Mouse (Mus musculus): ENCODE data around the gene Mthfd1. TPM values are rescaled to one million over a fixed set of nuclear protein-coding genes. Genes with fewer than 3 reads are reported as not detected.

The Mthfd1 gene
- total and polyA plus RNA-seq, 3 experiments: 110 to 133 (median 112) TPM

- TF ChIP-seq MAX (IDR thresholded peaks at IDR 0.05; ENCODE audit: low read length): no peak
- no peak for TF ChIP-seq MAZ (IDR thresholded peaks at IDR 0.05; ENCODE audit: low read depth, low read length)
- TF ChIP-seq ZMIZ1 (IDR thresholded peaks at IDR 0.05; ENCODE audit: low read depth, low read length): no peak
- TF ChIP-seq POLR2A (IDR thresholded peaks at IDR 0.05; ENCODE audit: low read depth, low read length): peak; percentile 59; the same call in 1 of the 2 replicates
- no peak for TF ChIP-seq MXI1 (IDR thresholded peaks at IDR 0.05; ENCODE audit: low read depth, low read length)
Observed at GRCm38 (mm10) chr12:76307964-76308363, 52.9 kb downstream of the Mthfd1 start (continued).

GRCm38 (mm10) chr12:76308436-76308835 is 53.3 kb downstream of the Mthfd1 start:
- peak; percentile 20 for DNase-seq (ENCODE audit: extremely low read depth)
- H3K9ac ChIP-seq (ENCODE audit: insufficient read depth, low read depth): peak overlapping the region; percentile 10; the same call in 1 of the 2 replicates
- no peaks in the 10 kb centered on the region for H3K9me3 ChIP-seq (replicated peaks; ENCODE audit: low read length)
- in situ Hi-C loops (cut with MboI; ENCODE audit: low pct_ligation_motif_present, low pct_unique_long_range_greater_than_20kb, low sequenced_read_pairs) (no loop called here), dilution Hi-C loops (cut with MboI; ENCODE audit: extremely low pct_ligation_motif_present, extremely low pct_unique_long_range_greater_than_20kb, low sequenced_read_pairs) (no loop called here)
- no peaks in the 10 kb centered on the region for H3K79me2 ChIP-seq (replicated peaks; ENCODE audit: control insufficient read depth, extremely low read depth, insufficient read depth, poor library complexity, severe bottlenecking)
- no peak overlapping the region for H3K4me3 ChIP-seq (replicated peaks in 1 of 3; ENCODE audit: low read depth in 2 of 3, low read length in 2 of 3, poor library complexity in 1 of 3)
- H3K4me1 ChIP-seq (ENCODE audit: control insufficient read depth in 1 of 2, insufficient read depth in 2 of 2): peaks cover 19 to 48% of the 10 kb centered on the region in 2 experiments
- H3K4me2 ChIP-seq (ENCODE audit: insufficient read depth, low read depth, poor library complexity, severe bottlenecking): no peak overlapping the region
- H3K27me3 ChIP-seq (replicated peaks): no peaks in the 10 kb centered on the region
- TF ChIP-seq MAX (IDR thresholded peaks at IDR 0.05; ENCODE audit: low read length) (no peak), GABPA (IDR thresholded peaks at IDR 0.05; ENCODE audit: insufficient replicate concordance, low read depth, low read length) (no peak), EP300 (IDR thresholded peaks at IDR 0.05; ENCODE audit: low read length) (no peak), SMC3 (IDR thresholded peaks at IDR 0.05; ENCODE audit: low read depth, low read length) (no peak), TCF12 (IDR thresholded peaks at IDR 0.05; ENCODE audit: low read depth, low read length) (no peak), USF2 (conservative IDR thresholded peaks at IDR 0.05; ENCODE audit: low read depth, low read length) (no peak), CTCF (conservative IDR thresholded peaks at IDR 0.05 in 1 of 2, IDR thresholded peaks at IDR 0.05 in 1 of 2; ENCODE audit: low read depth in 2 of 2, low read length in 2 of 2) (no peak), RAD21 (IDR thresholded peaks at IDR 0.05; ENCODE audit: low read depth, low read length) (no peak), KAT2A (IDR thresholded peaks at IDR 0.05; ENCODE audit: insufficient replicate concordance, low read length) (no peak), TBP (conservative IDR thresholded peaks at IDR 0.05; ENCODE audit: low read depth, low read length) (no peak), NELFE (IDR thresholded peaks at IDR 0.05; ENCODE audit: low read depth, low read length) (no peak)
- H3K36me3 ChIP-seq (replicated peaks in 1 of 2; ENCODE audit: control insufficient read depth in 1 of 2, insufficient read depth in 1 of 2, low read length in 1 of 2): peaks cover 52 to 76% of the 10 kb centered on the region in 2 experiments
- peak overlapping the region; percentile 95 for H3K27ac ChIP-seq (ENCODE audit: insufficient read depth, low read depth)

- H3K9me3 ChIP-seq (replicated peaks; ENCODE audit: low read length): no peaks in the 10 kb centered on the region
- H3K79me2 ChIP-seq (replicated peaks; ENCODE audit: control insufficient read depth, extremely low read depth, insufficient read depth, poor library complexity, severe bottlenecking): no peaks in the 10 kb centered on the region
- no peak overlapping the region for H3K9ac ChIP-seq (ENCODE audit: insufficient read depth, low read depth)
- in situ Hi-C loops (cut with MboI; ENCODE audit: low pct_ligation_motif_present, low pct_unique_long_range_greater_than_20kb, low sequenced_read_pairs) (no loop called here), dilution Hi-C loops (cut with MboI; ENCODE audit: extremely low pct_ligation_motif_present, extremely low pct_unique_long_range_greater_than_20kb, low sequenced_read_pairs) (no loop called here)
- H3K4me2 ChIP-seq (ENCODE audit: insufficient read depth, low read depth, poor library complexity, severe bottlenecking): no peak overlapping the region
- H3K4me1 ChIP-seq (ENCODE audit: control insufficient read depth in 1 of 2, insufficient read depth in 2 of 2): peaks cover 18 to 41% of the 10 kb centered on the region in 2 experiments
- peaks cover 55 to 78% of the 10 kb centered on the region in 2 experiments for H3K36me3 ChIP-seq (replicated peaks in 1 of 2; ENCODE audit: control insufficient read depth in 1 of 2, insufficient read depth in 1 of 2, low read length in 1 of 2)
- TF ChIP-seq ELF1 (IDR thresholded peaks at IDR 0.05; ENCODE audit: low read depth, low read length): no peak
- no peak overlapping the region for H3K4me3 ChIP-seq (replicated peaks in 1 of 3; ENCODE audit: low read depth in 2 of 3, low read length in 2 of 3, poor library complexity in 1 of 3)
- no peak for DNase-seq (ENCODE audit: extremely low read depth)
- no peak overlapping the region for H3K27ac ChIP-seq (ENCODE audit: insufficient read depth, low read depth)
- H3K27me3 ChIP-seq (replicated peaks): no peaks in the 10 kb centered on the region
Observed at GRCm38 (mm10) chr12:76310007-76310406, 54.9 kb downstream of the Mthfd1 start.

Measured in CH12.LX (cell line).